In genomic region chr3:107855368-107855767, GRCm38 (mm10) we compare ENCODE assay signal across 16 mouse cellular contexts. TPM values are rescaled to one million over a fixed set of nuclear protein-coding genes. Genes with fewer than 3 reads are reported as not detected.
"Had no signal": no experiment of that assay in that cellular context is flagged by ENCODE, and none has a peak within 500 bp of the region (broad histone marks: within the 10 kb centered on the region; RNA-seq: fewer than 3 reads in every experiment).

No protein-coding gene starts in this region.

- H3K27me3 ChIP-seq: limb, embryonic 12.5 days; lung, embryonic 15.5 days; midbrain, embryonic 12.5 days had no signal

- H3K27ac ChIP-seq: kidney, postnatal 0 days; limb, embryonic 12.5 days; liver, embryonic 13.5 days; lung, embryonic 15.5 days; macrophage; midbrain, embryonic 12.5 days had no signal

- H3K9me3 ChIP-seq: limb, embryonic 12.5 days; liver, embryonic 13.5 days; lung, embryonic 15.5 days; megakaryocyte, embryonic 14.5 days; midbrain, embryonic 12.5 days had no signal

- H3K9ac ChIP-seq: limb, embryonic 12.5 days; liver, embryonic 13.5 days; liver, postnatal 0 days; lung, embryonic 15.5 days; midbrain, embryonic 12.5 days had no signal

- H3K4me3 ChIP-seq: limb, embryonic 12.5 days; liver, embryonic 13.5 days; lung, embryonic 15.5 days; megakaryocyte, embryonic 14.5 days; midbrain, embryonic 12.5 days had no signal

- DNase-seq: kidney, adult 2 months; kidney, postnatal 36 days; liver; liver, embryonic 13.5 days; liver, postnatal 0 days; lung, postnatal 14 days; right cerebral cortex, postnatal 25 days; thymus, postnatal 36 days had no signal

- ATAC-seq: liver, postnatal 0 days had no signal

- H3K4me2 ChIP-seq: limb, embryonic 12.5 days; liver, embryonic 13.5 days; lung, embryonic 15.5 days; midbrain, embryonic 12.5 days had no signal

- H3K36me3 ChIP-seq: limb, embryonic 12.5 days; liver, embryonic 13.5 days; lung, embryonic 15.5 days; midbrain, embryonic 12.5 days had no signal

RNA-seq across cellular contexts. Expression of gene Eps8l3, which starts 21.7 kb away (rescaled TPM):
- polyA plus RNA-seq: limb, embryonic 12.5 days; liver, embryonic 13.5 days; liver, postnatal 0 days; lung, embryonic 15.5 days; macrophage; midbrain, embryonic 12.5 days; midbrain, postnatal 0 days; neural tube, embryonic 14.5 days had no signal
